Mouse (Mus musculus) embryonic facial prominence, embryonic 14.5 days (tissue): ENCODE data around the gene Gm614. TPM values are rescaled to one million over a fixed set of nuclear protein-coding genes. Genes with fewer than 3 reads are reported as not detected.

ENCODE experiments used
- ATAC-seq: fragments of 200-750 bp; cut with Nextera tagmentation; 2 replicates; pipeline ENCODE4 v1.8.0; 2017; ENCODE audit warnings: low read depth, moderate number of reproducible peaks, moderate TSS enrichment
- DNase-seq: peaks from one replicate; pipeline ENCODE4 v3.0.0-alpha.2; 2015; ENCODE audit warnings: low spot score
- H3K27ac ChIP-seq: fragments of 300-500 bp; sonication (generic); replicated peaks from 2 replicates; pipeline ENCODE4 v1.5.1; 2014; ENCODE audit warnings: low read depth, mild to moderate bottlenecking, low read length, moderate library complexity
- H3K27me3 ChIP-seq: fragments of 300-500 bp; sonication (generic); replicated peaks from 2 replicates; pipeline ENCODE4 v1.6.1; 2014; ENCODE audit warnings: low read length; ENCODE audit not compliant: control insufficient read depth, insufficient read depth
- H3K36me3 ChIP-seq: fragments of 300-500 bp; sonication (generic); 2 replicates; pipeline ENCODE4 v1.6.1; 2014; ENCODE audit warnings: low read length, mixed read lengths; ENCODE audit not compliant: control insufficient read depth, insufficient read depth
- H3K4me1 ChIP-seq: fragments of 300-500 bp; sonication (generic); 2 replicates; pipeline ENCODE4 v1.6.1; 2014; ENCODE audit warnings: antibody characterized with exemption, low read length; ENCODE audit not compliant: control insufficient read depth, insufficient read depth
- H3K4me2 ChIP-seq: fragments of 300-500 bp; sonication (generic); 2 replicates; pipeline ENCODE4 v1.6.1; 2014; ENCODE audit warnings: low read depth, mild to moderate bottlenecking, low read length, moderate library complexity, mixed read lengths
- H3K4me3 ChIP-seq: fragments of 300-500 bp; sonication (generic); 2 replicates; pipeline ENCODE4 v1.5.1; 2014; ENCODE audit warnings: low read depth, mild to moderate bottlenecking, low read length
- H3K9ac ChIP-seq: fragments of 300-500 bp; sonication (generic); 2 replicates; pipeline ENCODE4 v1.6.1; 2014; ENCODE audit warnings: low read depth, mild to moderate bottlenecking, low read length, moderate library complexity, mixed read lengths
- H3K9me3 ChIP-seq: fragments of 300-500 bp; sonication (generic); 2 replicates; pipeline ENCODE4 v1.6.1; 2016; ENCODE audit warnings: low read length; ENCODE audit not compliant: control insufficient read depth
- WGBS: fragments of 180-500 bp; shearing (Covaris S2); extraction: QIAGEN DNeasy Blood & Tissue Kit; methylation state at CpG from one replicate; pipeline ENCODE4 v1.1.7; 2014; 5-methylcytosine and 5-hydroxymethylcytosine counted together
- polyA plus RNA-seq: library from polyadenylated mRNA; unstranded; fragments of >200 nt; fragmentation: Nextera tagmentation; extraction: Ambion mirVana; gene quantifications from 2 replicates; pipeline ENCODE4 v1.2.1, GENCODE M21; 2014

Gene Gm614
- polyA plus RNA-seq, 1 experiment from 2014 or later, result not detected

DNA sequence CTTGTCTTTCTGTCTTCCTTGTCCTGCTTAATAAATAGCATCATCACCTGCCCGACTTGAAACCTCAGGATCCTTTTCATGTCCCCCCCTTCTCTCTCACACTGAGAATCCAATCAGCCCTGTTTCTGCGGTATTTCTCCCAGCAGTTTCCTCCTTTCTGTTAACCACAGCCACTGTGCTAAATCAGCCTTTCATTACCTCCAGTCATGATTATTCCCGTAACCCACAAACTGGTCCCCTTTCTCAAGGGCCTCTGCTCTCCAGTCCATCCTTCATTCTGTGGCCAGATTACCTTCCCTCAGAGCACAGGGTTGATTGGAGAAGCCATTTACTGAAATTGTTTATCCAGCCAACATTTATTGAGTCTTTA is 4.9 kb upstream of the Gm614 start, which contains the start of gene Gm20489:
Gm20489 (minus strand) TSS at position 269 of the 370 bp plus-strand sequence.
- H3K9ac ChIP-seq, result no peak within 1 kb of the TSS
- H3K4me3 ChIP-seq, result no peak within 1 kb of the TSS

DNA sequence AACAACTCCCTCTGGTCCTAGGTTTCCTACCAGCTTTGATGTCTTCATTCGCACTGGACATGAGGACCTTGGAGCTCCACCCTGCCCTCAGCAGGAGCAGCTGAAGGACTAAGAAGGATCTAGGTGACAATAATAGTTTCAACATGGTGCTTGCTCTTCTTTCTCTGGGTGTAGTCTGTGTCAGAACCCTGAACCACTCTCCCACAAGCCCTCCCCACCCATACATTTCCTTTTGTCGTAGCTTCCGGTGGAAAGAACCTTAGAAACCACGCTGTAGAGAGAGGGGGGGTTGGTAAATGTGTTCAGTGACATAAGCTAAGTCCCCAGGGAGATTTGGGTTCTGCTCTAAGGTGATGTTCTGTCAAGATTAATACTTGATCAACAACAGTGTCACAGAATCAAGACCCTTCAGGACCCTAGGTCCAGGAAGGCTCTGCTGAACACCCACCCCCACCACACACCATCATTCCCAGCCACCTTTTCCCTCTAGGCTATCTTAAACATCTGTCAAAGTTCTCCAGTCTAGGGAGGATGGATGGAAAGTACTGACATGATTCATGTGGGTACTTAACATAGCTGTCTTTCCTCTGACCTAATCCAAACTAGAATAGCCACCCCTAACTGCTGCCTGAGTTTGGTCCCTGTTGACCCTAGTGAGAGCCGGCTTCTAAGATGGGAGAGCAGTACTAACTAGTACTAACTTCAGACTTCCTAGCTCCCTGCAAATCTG is 4.4 kb upstream of the Gm614 start, which contains the start of gene Il2rg:
Il2rg (minus strand) TSS at position 231 of the 730 bp plus-strand sequence.
- Histone ChIP-seq H3K27ac (no peak within 1 kb of the TSS), H3K27me3 (peaks cover 7% of the 10 kb centered on the region; the same call in 1 of the 2 replicates), H3K9me3 (no peaks in the 10 kb centered on the region), H3K4me3 (no peak within 1 kb of the TSS), H3K4me2 (no peak within 1 kb of the TSS), H3K36me3 (no peaks in the 10 kb centered on the region), H3K4me1 (no peaks in the 10 kb centered on the region), H3K9ac (no peak within 1 kb of the TSS)
- ATAC-seq, result no peak
- DNase-seq, result no peak
- 57% methylated on average over 5 of the region's 5 CpGs for WGBS

More for the DNA sequence above, 4.9 kb upstream of the Gm614 start, which contains the start of gene Gm20489:
- Histone ChIP-seq H3K4me1 (no peaks in the 10 kb centered on the region), H3K9me3 (no peaks in the 10 kb centered on the region), H3K27me3 (peaks cover 7% of the 10 kb centered on the region; the same call in 1 of the 2 replicates), H3K27ac (no peak within 1 kb of the TSS), H3K4me2 (no peak within 1 kb of the TSS), H3K36me3 (no peaks in the 10 kb centered on the region)
- no peak for DNase-seq
- ATAC-seq, result no peak
- 51% methylated on average over 3 of the region's 3 CpGs for WGBS

GRCm38 (mm10) chrX:101266631-101267030 is 2.8 kb upstream of the Gm614 start:
- no peak for ATAC-seq
- H3K4me2 ChIP-seq, result no peak overlapping the region
- H3K36me3 ChIP-seq, result no peaks in the 10 kb centered on the region
- no peak overlapping the region for H3K4me3 ChIP-seq
- 87% methylated on average over 6 of the region's 6 CpGs for WGBS
- H3K27me3 ChIP-seq, result 0 out of 2 replicates have a peak, but pooled peaks cover 7% of the 10 kb centered on the region
- no peaks in the 10 kb centered on the region for H3K4me1 ChIP-seq
- no peaks in the 10 kb centered on the region for H3K9me3 ChIP-seq
- DNase-seq, result no peak
- no peak overlapping the region for H3K9ac ChIP-seq
- H3K27ac ChIP-seq, result no peak overlapping the region

- Histone ChIP-seq H3K27me3 (0 out of 2 replicates have a peak, but pooled peaks cover 3% of the 10 kb centered on the region), H3K36me3 (0 out of 2 replicates have a peak, but pooled peaks cover 7% of the 10 kb centered on the region), H3K4me3 (no peak overlapping the region), H3K4me1 (no peaks in the 10 kb centered on the region), H3K4me2 (0 out of 2 replicates have a peak overlapping the region, but pooled peaks have one; percentile 10), H3K9ac (no peak overlapping the region), H3K9me3 (no peaks in the 10 kb centered on the region), H3K27ac (peak overlapping the region; percentile 77)
- ATAC-seq (peak; percentile 88), DNase-seq (peak; percentile 86)
- 26% methylated on average over 9 of the region's 13 CpGs for WGBS
These were observed 3.1 kb downstream of the Gm614 start for GRCm38 (mm10) chrX:101260441-101261325.

DNA sequence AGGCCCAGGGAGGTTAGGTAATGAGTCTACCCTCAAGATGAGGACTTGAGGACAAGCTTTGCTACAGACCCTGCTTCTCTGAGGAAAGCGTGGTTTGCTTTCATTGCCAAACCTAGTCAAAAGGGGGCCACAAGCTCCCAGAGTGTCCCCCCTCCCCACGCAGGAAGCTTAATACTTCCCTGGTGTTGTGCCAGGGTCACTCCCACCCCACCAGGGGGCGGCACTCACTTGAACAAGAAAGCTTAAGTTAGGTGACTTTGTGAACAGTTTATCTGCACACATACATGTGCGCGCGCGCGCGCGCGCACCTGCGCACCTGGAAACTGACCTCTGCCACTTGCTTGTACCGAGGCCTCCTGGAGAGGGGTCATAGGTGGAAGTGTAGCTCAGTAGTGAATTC is 7.2 kb downstream of the Gm614 start:
- Histone ChIP-seq H3K27ac (no peak overlapping the region), H3K9ac (peak overlapping the region; percentile 25; the same call in 1 of the 2 replicates), H3K4me3 (peak overlapping the region; percentile 53), H3K4me1 (no peaks in the 10 kb centered on the region), H3K4me2 (peak overlapping the region; percentile 62), H3K27me3 (no peaks in the 10 kb centered on the region), H3K36me3 (0 out of 2 replicates have a peak, but pooled peaks cover 7% of the 10 kb centered on the region), H3K9me3 (no peaks in the 10 kb centered on the region)
- ATAC-seq (no peak), DNase-seq (peak; percentile 36)
- 82% methylated on average over 13 of the region's 13 CpGs for WGBS

DNA sequence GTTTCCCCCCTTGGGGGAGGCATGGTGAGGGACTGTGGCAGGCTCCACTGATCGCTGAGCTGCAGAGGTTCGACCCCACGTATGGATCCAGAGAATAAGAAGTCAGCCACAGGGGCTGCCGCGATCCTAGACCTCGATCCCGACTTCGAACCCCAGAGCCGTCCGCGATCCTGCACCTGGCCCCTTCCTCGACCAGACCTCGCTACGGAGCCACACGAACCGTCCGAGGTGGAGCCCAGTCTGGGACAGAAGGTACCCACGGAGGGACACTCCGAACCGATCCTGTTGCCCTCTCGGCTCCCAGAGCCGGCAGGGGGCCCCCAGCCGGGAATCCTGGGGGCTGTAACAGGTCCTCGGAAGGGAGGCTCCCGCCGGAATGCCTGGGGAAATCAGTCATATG is 9.1 kb downstream of the Gm614 start:
- Histone ChIP-seq H3K9ac (peak overlapping the region; percentile 69), H3K27ac (peak overlapping the region; percentile 68), H3K4me2 (peak overlapping the region; percentile 62), H3K27me3 (no peaks in the 10 kb centered on the region), H3K4me3 (peak overlapping the region; percentile 53), H3K9me3 (no peaks in the 10 kb centered on the region), H3K36me3 (0 out of 2 replicates have a peak, but pooled peaks cover 7% of the 10 kb centered on the region), H3K4me1 (no peaks in the 10 kb centered on the region)
- no peak for DNase-seq
- ATAC-seq, result peak; percentile 16; the same call in 1 of the 2 replicates
- 3% methylated on average over 20 of the region's 26 CpGs for WGBS

DNA sequence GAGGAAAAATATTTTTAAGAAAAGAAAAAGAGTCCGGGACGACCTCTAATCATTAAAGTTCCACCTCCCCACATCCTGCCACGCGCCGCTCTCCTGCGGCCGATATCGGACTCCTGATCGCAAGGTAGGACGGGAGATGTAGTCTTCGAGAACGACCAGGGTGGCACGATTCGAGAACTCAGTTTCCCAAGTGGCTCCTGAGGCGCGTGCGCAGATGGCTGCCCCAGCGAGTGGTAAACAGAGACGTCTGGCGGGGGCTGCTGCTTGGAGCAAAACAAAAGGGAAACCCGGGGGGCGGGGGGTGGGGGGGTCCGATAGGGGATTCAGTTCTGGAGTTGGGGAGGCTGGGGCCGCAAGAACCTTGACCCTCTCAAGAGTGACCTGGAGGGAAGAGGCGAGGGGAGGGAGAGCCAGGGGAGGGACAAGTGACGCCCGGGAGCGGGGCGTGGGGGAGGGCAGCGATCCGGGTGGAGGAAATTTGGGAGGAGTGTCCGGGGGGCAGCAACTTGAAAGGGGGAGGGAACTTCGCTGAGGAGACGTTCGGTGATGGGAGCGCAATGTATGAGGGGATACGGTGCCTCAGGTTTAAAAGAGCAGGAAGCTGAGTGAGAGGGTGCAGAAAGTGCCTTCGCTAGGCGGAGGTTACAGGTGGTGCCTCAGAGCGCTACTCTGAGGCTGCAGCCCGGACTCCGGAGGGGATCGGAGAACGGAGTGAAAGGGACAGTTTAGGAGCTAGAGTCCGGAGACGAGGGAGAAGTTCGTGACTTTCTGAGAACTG is 9.7 kb downstream of the Gm614 start, which contains the start of gene Foxo4:
Foxo4 (plus strand) TSS at position 577 of the 778 bp plus-strand sequence.
- 28% methylated on average over 45 of the region's 47 CpGs for WGBS
- Histone ChIP-seq H3K36me3 (0 out of 2 replicates have a peak, but pooled peaks cover 7% of the 10 kb centered on the region), H3K9ac (peak within 1 kb of the TSS; percentile 69), H3K9me3 (no peaks in the 10 kb centered on the region), H3K4me1 (no peaks in the 10 kb centered on the region), H3K4me3 (peak within 1 kb of the TSS; percentile 53), H3K27ac (peak within 1 kb of the TSS; percentile 68), H3K27me3 (no peaks in the 10 kb centered on the region), H3K4me2 (peak within 1 kb of the TSS; percentile 62)
- peak; percentile 98 for DNase-seq
- peak; percentile 94 for ATAC-seq

GRCm38 (mm10) chrX:101245011-101245410 is 18.8 kb downstream of the Gm614 start:
- DNase-seq, result no peak
- no peak for ATAC-seq
- 20% methylated on average over 1 of the region's 1 CpGs for WGBS
- H3K27me3 ChIP-seq, result no peaks in the 10 kb centered on the region; the same call in 1 of the 2 replicates
- H3K9ac ChIP-seq, result no peak overlapping the region
- H3K9me3 ChIP-seq, result no peaks in the 10 kb centered on the region
- no peak overlapping the region for H3K27ac ChIP-seq
- H3K4me3 ChIP-seq, result no peak overlapping the region
- no peaks in the 10 kb centered on the region for H3K4me1 ChIP-seq
- H3K36me3 ChIP-seq, result no peaks in the 10 kb centered on the region
- no peak overlapping the region for H3K4me2 ChIP-seq
